Mouse (Mus musculus): ENCODE data around the gene Snap47.

DNA sequence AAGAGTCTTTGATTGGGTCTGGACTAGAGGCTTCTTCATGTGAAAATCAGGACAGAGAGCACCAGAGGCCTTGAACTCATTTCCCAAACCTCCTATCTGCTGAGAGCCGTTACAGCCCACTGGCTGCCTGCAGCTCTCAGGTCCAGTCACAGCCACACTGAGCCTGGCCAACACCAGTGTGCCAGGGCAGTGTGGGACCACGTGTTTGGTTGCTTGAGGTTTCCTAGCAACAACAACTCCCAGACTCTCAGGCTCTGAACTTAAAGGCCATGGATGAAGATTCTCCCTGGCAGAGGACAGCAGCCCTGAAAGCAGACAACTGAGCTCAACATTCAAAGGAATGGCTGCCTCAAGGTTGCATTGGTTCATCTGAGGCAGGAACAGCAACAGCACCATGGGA lies 34.7 kb upstream of the Snap47 start:
- TF ChIP-seq CTCF (IDR thresholded peaks at IDR 0.05; ENCODE audit: low read depth) (no peak), EP300 (IDR thresholded peaks at IDR 0.05; ENCODE audit: low read depth) (no peak)

All from liver, embryonic 14.5 days (tissue).